Mouse (Mus musculus) T-helper 2 cell (primary cell): ENCODE measurements around the gene Mdm1.
"Not testable (repeated sequence)": the region's sequence is repeated elsewhere in the genome, so short reads cannot be mapped to it uniquely, and the experiment has no call there.

Source experiments
- in situ Hi-C: fragments of 300-600 bp; cut with MboI, MseI; formaldehyde crosslinking; loops from one replicate; pipeline ENCODE4 v1.15.1; 2025; ENCODE audit warnings: high pct_unique_total_duplicates

Mdm1 gene

GRCm38 (mm10) chr10:118122441-118123162 lies 19.0 kb upstream of the Mdm1 start:
- in situ Hi-C loops, result no loop called here

- in situ Hi-C loops, result no loop called here
Measured at GRCm38 (mm10) chr10:118125236-118125635, 16.4 kb upstream of the Mdm1 start.

GRCm38 (mm10) chr10:118125776-118126445 lies 15.7 kb upstream of the Mdm1 start:
- in situ Hi-C loops, result no loop called here

GRCm38 (mm10) chr10:118129001-118129682 lies 12.5 kb upstream of the Mdm1 start:
- in situ Hi-C loops, result no loop called here

GRCm38 (mm10) chr10:118130016-118130415 lies 11.6 kb upstream of the Mdm1 start:
- in situ Hi-C loops, result no loop called here

- in situ Hi-C loops, result no loop called here
Measured at GRCm38 (mm10) chr10:118132993-118133392, 8.6 kb upstream of the Mdm1 start.

- in situ Hi-C loops, result no loop called here
Measured at GRCm38 (mm10) chr10:118138508-118138907, 3.1 kb upstream of the Mdm1 start.

- in situ Hi-C loops, result no loop called here
Measured at GRCm38 (mm10) chr10:118139837-118140570, 1.6 kb upstream of the Mdm1 start.

GRCm38 (mm10) chr10:118141884-118142801 lies 532 bp downstream of the Mdm1 start:
- in situ Hi-C loops, result no loop called here

GRCm38 (mm10) chr10:118149381-118149780 lies 7.8 kb downstream of the Mdm1 start:
- in situ Hi-C loops, result no loop called here

- in situ Hi-C loops, result no loop called here
Measured at GRCm38 (mm10) chr10:118150866-118151265, 9.3 kb downstream of the Mdm1 start.

- in situ Hi-C loops, result no loop called here
Measured at GRCm38 (mm10) chr10:118155932-118156331, 14.3 kb downstream of the Mdm1 start.

GRCm38 (mm10) chr10:118161131-118161530 lies 19.5 kb downstream of the Mdm1 start:
- in situ Hi-C loops, result loop anchor here (5.0 kb wide), 2 partner anchors 206 to 381 kb away; no protein-coding TSS in a partner anchor

- in situ Hi-C loops, result no loop called here
Measured at GRCm38 (mm10) chr10:118169212-118169611, 27.6 kb downstream of the Mdm1 start.

GRCm38 (mm10) chr10:118172416-118172815 lies 30.8 kb downstream of the Mdm1 start:
- in situ Hi-C loops, result no loop called here

- in situ Hi-C loops, result no loop called here
Measured at GRCm38 (mm10) chr10:118172876-118173275, 31.3 kb downstream of the Mdm1 start.

- in situ Hi-C loops, result not testable (repeated sequence)
Measured at GRCm38 (mm10) chr10:118175542-118175941, 33.9 kb downstream of the Mdm1 start.

GRCm38 (mm10) chr10:118178735-118179151 lies 37.1 kb downstream of the Mdm1 start:
- in situ Hi-C loops, result no loop called here

GRCm38 (mm10) chr10:118179265-118179664 lies 37.7 kb downstream of the Mdm1 start:
- in situ Hi-C loops, result no loop called here

- in situ Hi-C loops, result not testable (repeated sequence)
Measured at GRCm38 (mm10) chr10:118195150-118195549, 53.5 kb downstream of the Mdm1 start.

- in situ Hi-C loops, result loop anchor here (5.0 to 10.0 kb wide), 2 partner anchors 88 to 1090 kb away; no protein-coding TSS in a partner anchor
Measured at GRCm38 (mm10) chr10:118204642-118205041, 63.0 kb downstream of the Mdm1 start, which contains the start of gene Il22. Il22 (plus strand) TSS chr10:118204942.
